Mouse (Mus musculus): ENCODE data around the gene Golga5.

Golga5 gene

GRCm38 (mm10) chr12:102516151-102516550 lies 47.2 kb downstream of the Golga5 start:
- DNase-seq = no peak

DNA sequence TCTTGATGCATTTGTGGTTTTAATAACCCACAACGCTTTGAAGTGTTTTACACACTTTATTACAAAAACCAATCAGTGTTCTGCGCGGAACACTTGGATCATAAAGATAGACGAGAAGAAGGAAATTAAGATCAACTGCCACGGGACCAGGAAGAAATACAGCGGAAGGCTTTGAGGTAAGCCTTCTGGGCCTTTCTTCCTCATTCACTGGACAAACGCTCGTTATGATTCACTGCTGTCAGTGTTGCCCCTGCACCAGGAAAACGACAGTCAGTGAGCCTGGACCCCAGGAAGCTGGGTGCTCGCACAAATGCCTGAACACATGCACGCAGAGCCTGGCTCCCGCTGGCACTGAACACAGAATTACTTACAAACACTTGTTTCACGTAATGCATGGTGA lies 48.7 kb downstream of the Golga5 start:
- no peak for DNase-seq

DNA sequence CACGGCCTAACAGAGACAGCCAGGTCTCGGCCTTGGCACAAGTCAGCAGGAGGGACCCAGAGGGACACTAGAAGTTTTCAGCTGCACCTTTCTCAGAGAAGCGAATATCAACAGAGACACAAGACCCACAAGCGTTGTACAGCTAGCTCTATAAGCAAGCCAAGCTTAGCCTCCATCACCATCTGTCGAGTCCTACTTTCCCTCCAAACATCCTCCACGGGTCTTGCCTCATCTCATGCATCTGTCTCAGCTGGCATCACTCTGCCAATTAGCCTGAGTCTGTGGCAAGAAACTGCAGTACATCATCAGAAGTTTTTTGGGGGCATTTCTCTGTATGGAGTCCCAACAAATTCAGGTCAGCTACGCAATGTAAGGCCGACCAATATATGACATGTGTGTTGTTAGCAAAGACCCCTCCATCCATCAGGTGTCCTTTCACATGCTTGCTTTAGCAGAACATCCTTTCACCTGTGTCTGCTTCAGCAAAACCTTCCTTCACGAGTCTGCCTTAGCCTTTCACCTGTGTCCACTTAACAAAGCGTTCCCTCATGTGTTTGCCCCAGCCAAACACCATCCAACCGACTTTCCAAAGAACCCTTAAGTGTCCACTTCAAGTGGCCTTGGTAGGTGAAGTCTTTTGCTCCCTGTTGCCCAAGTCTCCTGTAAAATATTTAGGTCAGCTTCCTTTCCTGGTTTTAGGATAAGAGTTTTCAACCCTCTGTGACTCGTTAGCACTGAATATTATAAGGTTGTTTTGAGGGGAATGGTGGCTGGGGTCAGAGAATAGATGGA lies 51.2 kb downstream of the Golga5 start:
- no peak for DNase-seq

GRCm38 (mm10) chr12:102521777-102522319 lies 52.9 kb downstream of the Golga5 start:
- no peak for DNase-seq

DNA sequence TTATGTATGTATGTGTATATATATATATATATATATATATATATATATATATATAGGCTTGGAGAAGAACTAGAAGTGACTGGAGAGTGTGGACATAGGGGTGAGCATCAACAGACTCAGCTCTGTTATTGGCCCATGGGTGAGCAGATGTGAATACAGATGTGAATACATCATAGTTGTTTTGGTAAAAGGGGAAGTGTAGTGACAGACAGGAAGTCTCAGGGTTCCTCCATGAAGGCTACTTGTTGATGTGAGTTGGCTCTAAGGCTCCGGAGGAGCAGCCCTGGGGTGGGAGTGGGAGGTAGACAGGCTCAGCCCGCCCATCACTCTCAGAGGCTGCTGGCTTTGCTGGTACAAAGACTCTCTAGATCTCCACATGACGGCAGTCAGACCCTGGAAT lies 55.3 kb downstream of the Golga5 start:
- no peak for DNase-seq

- DNase-seq = no peak
Observed at GRCm38 (mm10) chr12:102524760-102525159, 55.8 kb downstream of the Golga5 start.

- no peak for DNase-seq
Observed at GRCm38 (mm10) chr12:102527989-102528388, 59.1 kb downstream of the Golga5 start.

DNA sequence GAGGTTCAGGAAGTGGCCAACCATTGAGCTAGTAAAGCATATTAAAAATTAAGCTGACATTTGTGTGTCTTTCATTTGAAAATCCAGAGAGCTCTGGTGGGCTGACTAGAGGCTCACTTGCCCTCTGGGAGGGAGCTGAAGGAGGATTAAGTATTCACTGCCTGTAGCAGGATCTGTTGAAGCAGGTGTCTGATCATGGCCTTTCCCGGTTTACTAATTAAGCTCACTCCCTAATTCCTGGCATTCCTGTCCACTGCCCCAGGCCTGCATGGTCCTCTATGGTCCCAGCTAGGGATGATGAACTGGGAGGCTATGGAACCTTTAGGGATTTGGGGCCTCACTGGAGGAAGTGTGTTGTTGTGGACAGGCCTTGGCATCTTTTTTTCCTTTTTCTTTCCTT lies 66.9 kb downstream of the Golga5 start:
- DNase-seq = no peak

DNA sequence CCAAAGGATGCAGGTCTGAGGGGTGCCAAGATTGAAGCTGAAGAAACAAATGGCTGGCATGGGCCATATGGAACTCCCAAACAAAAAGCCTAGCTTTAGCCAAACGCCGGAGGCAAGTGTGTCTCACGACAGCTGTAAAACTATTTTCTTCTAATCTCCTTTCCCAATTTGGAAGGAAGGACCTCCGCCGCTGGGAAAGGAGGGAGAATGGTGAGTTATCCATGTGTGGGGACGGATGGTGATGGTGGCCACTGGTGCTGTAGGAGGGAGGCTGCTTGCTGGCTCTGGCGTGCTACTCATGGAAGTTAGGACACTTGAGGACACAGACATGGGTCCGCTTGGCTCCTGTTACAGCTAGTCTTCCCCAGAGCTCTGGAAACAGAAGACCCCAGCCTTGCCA lies 71.3 kb downstream of the Golga5 start:
- DNase-seq = no peak

GRCm38 (mm10) chr12:102541168-102541567 lies 72.2 kb downstream of the Golga5 start:
- no peak for DNase-seq

GRCm38 (mm10) chr12:102545122-102545521 lies 76.2 kb downstream of the Golga5 start:
- DNase-seq = no peak

All from thymus, postnatal 25 days (tissue).